Mouse (Mus musculus) lung, postnatal 0 days (tissue): ENCODE data around the gene Cort.

Source experiments
- CTCF ChIP-seq: IDR thresholded peaks from 2 replicates; pipeline ENCODE4 v1.5.1; 2016; ENCODE audit warnings: antibody characterized with exemption, mild to moderate bottlenecking
- EP300 ChIP-seq: IDR thresholded peaks from 2 replicates; pipeline ENCODE4 v1.6.1; 2016; ENCODE audit warnings: antibody characterized with exemption, mild to moderate bottlenecking, control low read depth

- TF ChIP-seq CTCF (no peak), EP300 (no peak)
Measured at GRCm38 (mm10) chr4:149157415-149157973, 30.9 kb upstream of the Cort start.
